Mouse (Mus musculus) kidney, adult 2 months (tissue): ENCODE measurements around the gene Fam222b. TPM values are rescaled to one million over a fixed set of nuclear protein-coding genes. Genes with fewer than 3 reads are reported as not detected.
A peak's percentile ranks its signal among the peaks of the same experiment; 100 is the strongest.

Experiments used
- DNase-seq: peaks from one replicate; pipeline ENCODE4 v3.0.0; 2021
- H3K27ac ChIP-seq: fragments of 200-500 bp; 2 replicates; pipeline ENCODE4 v1.5.1; 2012; ENCODE audit warnings: low read depth, low read length, control low read depth, inconsistent platforms; ENCODE audit not compliant: insufficient read depth
- H3K27me3 ChIP-seq: fragments of 200-500 bp; replicated peaks from 2 replicates; pipeline ENCODE4 v1.6.1; 2012; ENCODE audit warnings: mild to moderate bottlenecking, moderate library complexity, low read length, inconsistent platforms; ENCODE audit not compliant: control insufficient read depth, insufficient read depth
- H3K36me3 ChIP-seq: fragments of 200-500 bp; 2 replicates; pipeline ENCODE4 v1.6.1; 2012; ENCODE audit warnings: mild to moderate bottlenecking, moderate library complexity, low read length, inconsistent platforms; ENCODE audit not compliant: control insufficient read depth, insufficient read depth
- H3K4me1 ChIP-seq: fragments of 200-500 bp; 2 replicates; pipeline ENCODE4 v1.6.1; 2011; ENCODE audit warnings: low read length; ENCODE audit not compliant: control insufficient read depth, insufficient read depth
- H3K4me3 ChIP-seq: fragments of 200-500 bp; 2 replicates; pipeline ENCODE4 v1.5.1; 2011; ENCODE audit warnings: mild to moderate bottlenecking, low read depth, low read length, control low read depth; ENCODE audit not compliant: insufficient read depth
- CTCF ChIP-seq: fragments of 200-500 bp; conservative IDR thresholded peaks from 2 replicates; pipeline ENCODE4 v1.5.1; 2011; ENCODE audit warnings: low read depth, mild to moderate bottlenecking, control low read depth, low read length, moderate library complexity, mixed read lengths; ENCODE audit not compliant: insufficient read depth, insufficient read length
- POLR2A ChIP-seq: fragments of 200-500 bp; IDR thresholded peaks from one replicate; pipeline ENCODE4 v1.6.1; 2011; ENCODE audit warnings: low read depth, low read length, control low read depth
- WGBS: fragments of 180-500 bp; shearing (Covaris S2); methylation state at CpG from one replicate; pipeline ENCODE4 v1.1.7; 2018; 5-methylcytosine and 5-hydroxymethylcytosine counted together
- polyA plus RNA-seq: library from polyadenylated mRNA; depleted of rRNA; stranded (reverse); fragments of >200 nt; gene quantifications from 2 replicates; pipeline ENCODE4 v1.2.3, GENCODE M21; 2012

The Fam222b gene
- polyA plus RNA-seq, 1 experiment, result 13.4 TPM

DNA sequence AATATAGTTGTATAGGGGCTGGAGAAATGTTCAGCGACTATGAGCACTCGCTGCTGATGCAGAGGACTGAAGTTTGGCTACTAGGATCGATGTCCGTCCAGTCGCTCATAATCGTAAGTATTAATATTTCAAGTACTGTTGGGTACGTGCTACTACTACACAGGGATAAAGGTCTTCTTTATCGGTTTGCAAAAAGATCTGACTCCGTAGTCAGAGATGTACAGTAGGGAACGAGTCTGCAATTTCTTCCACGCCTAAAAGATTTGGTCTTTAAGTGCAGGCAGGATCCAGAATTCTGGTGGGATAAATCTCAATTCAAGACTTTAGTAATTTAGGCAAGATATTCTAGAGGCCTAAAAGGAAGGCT, 340 bp upstream of the Fam222b start:
- WGBS, result 49% methylated on average over 11 of the region's 11 CpGs
- H3K4me1 ChIP-seq, result peaks cover 6% of the 10 kb centered on the region; the same call in 1 of the 2 replicates
- DNase-seq, result no peak
- no peaks in the 10 kb centered on the region for H3K27me3 ChIP-seq
- no peaks in the 10 kb centered on the region for H3K36me3 ChIP-seq
- TF ChIP-seq CTCF (no peak), POLR2A (no peak)
- peak overlapping the region; percentile 42; the same call in 1 of the 2 replicates for H3K27ac ChIP-seq
- peak overlapping the region; percentile 69 for H3K4me3 ChIP-seq

GRCm38 (mm10) chr11:78095144-78095516, 670 bp downstream of the Fam222b start:
- Histone ChIP-seq H3K27ac (peak overlapping the region; percentile 52; the same call in 1 of the 2 replicates), H3K36me3 (no peaks in the 10 kb centered on the region), H3K4me3 (peak overlapping the region; percentile 69), H3K27me3 (no peaks in the 10 kb centered on the region), H3K4me1 (peaks cover 6% of the 10 kb centered on the region; the same call in 1 of the 2 replicates)
- DNase-seq, result no peak
- WGBS, result 13% methylated on average over 5 of the region's 5 CpGs
- no peak for TF ChIP-seq CTCF
- TF ChIP-seq POLR2A, result no peak

GRCm38 (mm10) chr11:78097077-78097476, 2.6 kb downstream of the Fam222b start:
- no peak overlapping the region for H3K27ac ChIP-seq
- no peak for TF ChIP-seq CTCF
- TF ChIP-seq POLR2A, result no peak
- no peaks in the 10 kb centered on the region for H3K27me3 ChIP-seq
- 64% methylated on average over 3 of the region's 3 CpGs for WGBS
- peaks cover 14% of the 10 kb centered on the region; the same call in 1 of the 2 replicates for H3K4me1 ChIP-seq
- H3K4me3 ChIP-seq, result no peak overlapping the region
- no peak for DNase-seq
- H3K36me3 ChIP-seq, result no peaks in the 10 kb centered on the region

DNA sequence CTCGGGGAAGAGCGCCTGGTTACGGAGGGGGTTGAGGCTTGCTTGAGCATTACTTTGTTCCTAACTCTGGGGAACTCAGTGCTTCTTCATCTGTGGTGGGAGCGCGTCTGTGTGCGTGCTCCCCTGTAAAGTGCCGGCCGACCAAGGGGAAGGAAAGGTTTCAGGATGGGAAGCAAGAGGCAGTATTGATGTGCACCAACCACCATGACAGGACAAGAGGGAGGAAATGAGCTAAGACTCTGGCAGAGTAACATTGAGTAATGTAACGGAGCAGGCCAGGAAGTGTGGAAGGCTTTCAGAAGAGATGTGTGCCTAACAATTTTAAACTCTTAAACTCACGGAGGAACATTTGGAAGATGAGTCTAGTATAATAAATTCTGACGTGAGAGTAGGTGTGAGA, 6.3 kb downstream of the Fam222b start:
- no peak overlapping the region for H3K27ac ChIP-seq
- DNase-seq, result no peak
- peaks cover 15% of the 10 kb centered on the region; the same call in 1 of the 2 replicates for H3K4me1 ChIP-seq
- WGBS, result 72% methylated on average over 11 of the region's 11 CpGs
- H3K36me3 ChIP-seq, result no peaks in the 10 kb centered on the region
- H3K4me3 ChIP-seq, result no peak overlapping the region
- H3K27me3 ChIP-seq, result no peaks in the 10 kb centered on the region
- TF ChIP-seq CTCF (no peak), POLR2A (no peak)

- WGBS, result 80% methylated on average over 5 of the region's 5 CpGs
Measured at GRCm38 (mm10) chr11:78102142-78102541, 7.7 kb downstream of the Fam222b start.

GRCm38 (mm10) chr11:78102958-78103747, 8.7 kb downstream of the Fam222b start:
- no peak overlapping the region for H3K4me3 ChIP-seq
- H3K27ac ChIP-seq, result no peak overlapping the region
- H3K36me3 ChIP-seq, result no peaks in the 10 kb centered on the region
- H3K4me1 ChIP-seq, result peaks cover 11% of the 10 kb centered on the region; the same call in 1 of the 2 replicates
- peak; percentile 19 for DNase-seq
- no peaks in the 10 kb centered on the region for H3K27me3 ChIP-seq
- TF ChIP-seq CTCF (0 out of 2 replicates have a peak, but pooled peaks have one; percentile 2), POLR2A (no peak)
- 55% methylated on average over 5 of the region's 5 CpGs for WGBS

More at GRCm38 (mm10) chr11:78102142-78102541, 7.7 kb downstream of the Fam222b start:
- Histone ChIP-seq H3K4me1 (peaks cover 13% of the 10 kb centered on the region; the same call in 1 of the 2 replicates), H3K36me3 (no peaks in the 10 kb centered on the region), H3K27ac (no peak overlapping the region), H3K27me3 (no peaks in the 10 kb centered on the region), H3K4me3 (no peak overlapping the region)
- no peak for DNase-seq
- TF ChIP-seq POLR2A (no peak), CTCF (no peak)

- Histone ChIP-seq H3K4me3 (no peak overlapping the region), H3K27ac (no peak overlapping the region), H3K4me1 (peaks cover 11% of the 10 kb centered on the region; the same call in 1 of the 2 replicates), H3K27me3 (no peaks in the 10 kb centered on the region), H3K36me3 (no peaks in the 10 kb centered on the region)
- WGBS, result 96% methylated on average over 5 of the region's 5 CpGs
- TF ChIP-seq POLR2A (no peak), CTCF (no peak)
- no peak for DNase-seq
Measured at GRCm38 (mm10) chr11:78104501-78104900, 10.0 kb downstream of the Fam222b start.
